Mouse (Mus musculus) CH12.LX (cell line): ENCODE measurements around the gene Rims3. TPM values are rescaled to one million over a fixed set of nuclear protein-coding genes. Genes with fewer than 3 reads are reported as not detected.

ENCODE experiments used
- DNase-seq: peaks from one replicate; pipeline ENCODE4 v3.0.0-alpha.2; 2013; ENCODE audit errors: extremely low read depth
- H3K27ac ChIP-seq: 2 replicates; pipeline ENCODE4 v1.5.1; 2012; ENCODE audit warnings: low read depth, mild to moderate bottlenecking, control low read depth, moderate library complexity; ENCODE audit not compliant: insufficient read depth
- H3K27me3 ChIP-seq: replicated peaks from 2 replicates; pipeline ENCODE3; 2012; ENCODE audit warnings: inconsistent platforms
- H3K36me3 ChIP-seq, 2 experiments: replicated peaks in 1 of 2; 2 replicates each; pipeline versions ENCODE3 to v1.6.1; 2012; ENCODE audit warnings: inconsistent platforms in 1 of 2, low read length in 1 of 2, mild to moderate bottlenecking in 1 of 2, mixed read lengths in 1 of 2, moderate library complexity in 1 of 2; ENCODE audit not compliant: control insufficient read depth in 1 of 2, insufficient read depth in 1 of 2
- H3K4me1 ChIP-seq, 2 experiments: 2 replicates each; pipeline ENCODE4 v1.6.1; 2012; ENCODE audit warnings: inconsistent platforms in 1 of 2, moderate library complexity in 1 of 2; ENCODE audit not compliant: insufficient read depth in 2 of 2, control insufficient read depth in 1 of 2
- H3K4me2 ChIP-seq: 2 replicates; pipeline ENCODE4 v1.6.1; 2012; ENCODE audit warnings: low read depth, mild to moderate bottlenecking, control low read depth; ENCODE audit not compliant: poor library complexity, insufficient read depth, severe bottlenecking
- H3K4me3 ChIP-seq, 3 experiments: fragments of 150-350 bp in 1 of 3; sonication (generic) in 1 of 3; replicated peaks in 1 of 3; 2 replicates each; pipeline versions ENCODE3 to v1.5.1; 2011 to 2012; ENCODE audit warnings: low read depth in 2 of 3, low read length in 2 of 3, mild to moderate bottlenecking in 2 of 3, moderate library complexity in 2 of 3, control low read depth in 1 of 3, improper control_type of control experiment in 1 of 3, inconsistent platforms in 1 of 3, mixed read lengths in 1 of 3; ENCODE audit not compliant: poor library complexity in 1 of 3
- H3K79me2 ChIP-seq: replicated peaks from 2 replicates; pipeline ENCODE4 v1.6.1; 2012; ENCODE audit warnings: mild to moderate bottlenecking, moderate library complexity; ENCODE audit not compliant: control insufficient read depth, poor library complexity, insufficient read depth, severe bottlenecking; ENCODE audit errors: extremely low read depth
- H3K9ac ChIP-seq: 2 replicates; pipeline ENCODE4 v1.6.1; 2012; ENCODE audit warnings: low read depth, mild to moderate bottlenecking, control low read depth, moderate library complexity; ENCODE audit not compliant: insufficient read depth
- H3K9me3 ChIP-seq: replicated peaks from 2 replicates; pipeline ENCODE3; 2012; ENCODE audit warnings: low read length, inconsistent platforms, mixed read lengths
- CHD1 ChIP-seq: IDR thresholded peaks from 2 replicates; pipeline ENCODE4 v1.6.1; 2012; ENCODE audit warnings: low read depth, low read length, improper control_type of control experiment, inconsistent platforms
- CHD2 ChIP-seq: IDR thresholded peaks from 2 replicates; pipeline ENCODE4 v1.6.1; 2011; ENCODE audit warnings: low read length, improper control_type of control experiment
- E2F4 ChIP-seq: IDR thresholded peaks from 2 replicates; pipeline ENCODE4 v1.6.1; 2011; ENCODE audit warnings: low read depth, low read length, improper control_type of control experiment; ENCODE audit not compliant: insufficient replicate concordance
- ELF1 ChIP-seq: IDR thresholded peaks from 2 replicates; pipeline ENCODE4 v1.6.1; 2014; ENCODE audit warnings: low read depth, mild to moderate bottlenecking, inconsistent platforms, low read length, improper control_type of control experiment
- HCFC1 ChIP-seq: IDR thresholded peaks from 2 replicates; pipeline ENCODE4 v1.6.1; 2012; ENCODE audit warnings: low read depth, mild to moderate bottlenecking, inconsistent platforms, low read length, improper control_type of control experiment
- IRF4 ChIP-seq: IDR thresholded peaks from 2 replicates; pipeline ENCODE4 v1.6.1; 2014; ENCODE audit warnings: low read depth, mild to moderate bottlenecking, inconsistent platforms, low read length, improper control_type of control experiment
- JUND ChIP-seq: conservative IDR thresholded peaks from 2 replicates; pipeline ENCODE4 v1.6.1; 2011; ENCODE audit warnings: low read depth, low read length, improper control_type of control experiment
- KAT2A ChIP-seq: IDR thresholded peaks from 2 replicates; pipeline ENCODE4 v1.6.1; 2012; ENCODE audit warnings: low read length, improper control_type of control experiment, inconsistent platforms; ENCODE audit not compliant: insufficient replicate concordance
- MAX ChIP-seq: IDR thresholded peaks from 2 replicates; pipeline ENCODE4 v1.6.1; 2011; ENCODE audit warnings: low read length, improper control_type of control experiment
- MEF2A ChIP-seq: IDR thresholded peaks from 2 replicates; pipeline ENCODE4 v1.6.1; 2014; ENCODE audit warnings: low read depth, mild to moderate bottlenecking, inconsistent platforms, low read length, improper control_type of control experiment, borderline replicate concordance
- MXI1 ChIP-seq: IDR thresholded peaks from 2 replicates; pipeline ENCODE4 v1.6.1; 2011; ENCODE audit warnings: mild to moderate bottlenecking, low read depth, low read length, improper control_type of control experiment
- MYC ChIP-seq: IDR thresholded peaks from 2 replicates; pipeline ENCODE4 v1.6.1; 2011; ENCODE audit warnings: low read depth, mild to moderate bottlenecking, improper control_type of control experiment, low read length
- NELFE ChIP-seq: IDR thresholded peaks from 2 replicates; pipeline ENCODE4 v1.6.1; 2011; ENCODE audit warnings: low read depth, low read length, improper control_type of control experiment
- NRF1 ChIP-seq: IDR thresholded peaks from 2 replicates; pipeline ENCODE4 v1.6.1; 2014; ENCODE audit warnings: low read depth, mild to moderate bottlenecking, inconsistent platforms, low read length, improper control_type of control experiment, moderate library complexity
- POLR2AphosphoS2 ChIP-seq: IDR thresholded peaks from 2 replicates; pipeline ENCODE4 v1.6.1; 2011; ENCODE audit warnings: low read depth, low read length, improper control_type of control experiment
- RCOR1 ChIP-seq: conservative IDR thresholded peaks from 2 replicates; pipeline ENCODE4 v1.6.1; 2012; ENCODE audit warnings: low read depth, mild to moderate bottlenecking, inconsistent platforms, low read length, improper control_type of control experiment
- SIN3A ChIP-seq: IDR thresholded peaks from 2 replicates; pipeline ENCODE4 v1.6.1; 2012; ENCODE audit warnings: low read length, improper control_type of control experiment, inconsistent platforms
- UBTF ChIP-seq: IDR thresholded peaks from 2 replicates; pipeline ENCODE4 v1.6.1; 2012; ENCODE audit warnings: low read depth, mild to moderate bottlenecking, inconsistent platforms, low read length, improper control_type of control experiment, moderate library complexity
- USF2 ChIP-seq: conservative IDR thresholded peaks from 2 replicates; pipeline ENCODE4 v1.6.1; 2011; ENCODE audit warnings: low read depth, low read length, improper control_type of control experiment
- ZMIZ1 ChIP-seq: IDR thresholded peaks from 2 replicates; pipeline ENCODE4 v1.6.1; 2012; ENCODE audit warnings: low read depth, mild to moderate bottlenecking, inconsistent platforms, low read length, improper control_type of control experiment
- dilution Hi-C: fragments of 300-500 bp; cut with MboI; formaldehyde crosslinking; loops from 2 replicates; pipeline ENCODE4 v1.14.3; 2020; ENCODE audit warnings: low sequenced_read_pairs; ENCODE audit not compliant: extremely low pct_unique_long_range_greater_than_20kb, extremely low pct_ligation_motif_present
- in situ Hi-C: fragments of 300-500 bp; cut with MboI; formaldehyde crosslinking; loops from 3 replicates; pipeline ENCODE4 v1.14.3; 2019; ENCODE audit warnings: low sequenced_read_pairs, low pct_ligation_motif_present, low pct_unique_long_range_greater_than_20kb, mixed read lengths
- polyA plus RNA-seq: library from polyadenylated mRNA; unstranded; fragments of >175 nt; gene quantifications from 2 replicates; pipeline ENCODE4 v1.2.1, GENCODE M21; 2012; ENCODE audit warnings: low read depth; ENCODE audit not compliant: insufficient read length
- total RNA-seq, 2 experiments: library from RNA; depleted of rRNA; stranded (reverse); fragments of 300-350 nt in 1 of 2; fragments of >200 nt in 1 of 2; gene quantifications; 2 replicates each; pipeline ENCODE4 v1.2.3; 2012 to 2014

Gene Rims3
- total and polyA plus RNA-seq, 3 experiments, result 0.05 to 0.17 (median 0.13) TPM

- Histone ChIP-seq H3K4me3 (no peak overlapping the region), H3K9ac (no peak overlapping the region), H3K27me3 (peaks cover 68% of the 10 kb centered on the region), H3K4me1 (no peaks in the 10 kb centered on the region), H3K27ac (no peak overlapping the region), H3K4me2 (no peak overlapping the region), H3K9me3 (no peaks in the 10 kb centered on the region), H3K79me2 (no peaks in the 10 kb centered on the region), H3K36me3 (no peaks in the 10 kb centered on the region)
- TF ChIP-seq USF2, result no peak
- no peak for TF ChIP-seq MAX
- TF ChIP-seq MEF2A, result no peak
- no peak for TF ChIP-seq NELFE
- TF ChIP-seq KAT2A, result no peak
- TF ChIP-seq POLR2AphosphoS2, result no peak
- TF ChIP-seq MXI1, result no peak
- TF ChIP-seq UBTF, result no peak
- no peak for TF ChIP-seq MYC
- TF ChIP-seq ELF1, result no peak
- no peak for TF ChIP-seq SIN3A
- TF ChIP-seq RCOR1, result no peak
- TF ChIP-seq ZMIZ1, result no peak
- TF ChIP-seq E2F4, result no peak
- TF ChIP-seq JUND, result no peak
- no peak for TF ChIP-seq CHD1
- TF ChIP-seq HCFC1, result no peak
- TF ChIP-seq CHD2, result no peak
- no peak for TF ChIP-seq NRF1
- TF ChIP-seq IRF4, result no peak
- in situ Hi-C loops, result loop anchor here (25.0 kb wide), 1 partner anchor 281 kb away; the partner anchor contains the start of gene Gm8439
- dilution Hi-C loops, result no loop called here
- no peak for DNase-seq
Measured at GRCm38 (mm10) chr4:120868246-120868645, 13.6 kb downstream of the Rims3 start.

GRCm38 (mm10) chr4:120868988-120869387, 14.4 kb downstream of the Rims3 start:
- dilution Hi-C loops (no loop called here), in situ Hi-C loops (loop anchor here (25.0 kb wide), 1 partner anchor 282 kb away; the partner anchor contains the start of gene Gm8439)
- no peak overlapping the region for H3K4me3 ChIP-seq
- peaks cover 69% of the 10 kb centered on the region for H3K27me3 ChIP-seq
- no peak overlapping the region for H3K27ac ChIP-seq
- H3K9me3 ChIP-seq, result no peaks in the 10 kb centered on the region
- no peaks in the 10 kb centered on the region for H3K79me2 ChIP-seq
- TF ChIP-seq POLR2AphosphoS2, result no peak
- H3K9ac ChIP-seq, result no peak overlapping the region
- DNase-seq, result no peak
- H3K4me1 ChIP-seq, result no peaks in the 10 kb centered on the region
- no peak overlapping the region for H3K4me2 ChIP-seq
- H3K36me3 ChIP-seq, result no peaks in the 10 kb centered on the region
